Mouse (Mus musculus): Measurements from ENCODE around the gene Zc3h12a. TPM values are rescaled to one million over a fixed set of nuclear protein-coding genes. Genes with fewer than 3 reads are reported as not detected.
A peak's percentile ranks its signal among the peaks of the same experiment; 100 is the strongest.

Zc3h12a gene
- polyA plus RNA-seq, 1 experiment from 2014 or later, result 1.1 TPM

GRCm38 (mm10) chr4:125115081-125115480, 12.6 kb downstream of the Zc3h12a start:
- Histone ChIP-seq H3K27ac (replicated peaks in 1 of 2; ENCODE audit: control insufficient read depth in 1 of 2, insufficient read depth in 1 of 2, low read depth in 2 of 2, low read length in 2 of 2) (no peak overlapping the region), H3K27me3 (ENCODE audit: control insufficient read depth, insufficient read depth, low read length) (no peaks in the 10 kb centered on the region), H3K4me2 (ENCODE audit: low read length) (no peak overlapping the region), H3K4me3 (ENCODE audit: control insufficient read depth in 1 of 2, insufficient read depth in 1 of 2, low read depth in 1 of 2, low read length in 2 of 2) (no peak overlapping the region), H3K9ac (ENCODE audit: low read length) (no peak overlapping the region), H3K36me3 (ENCODE audit: control insufficient read depth, insufficient read depth, low read length) (peaks cover 24% of the 10 kb centered on the region), H3K4me1 (ENCODE audit: control insufficient read depth in 2 of 2, insufficient read depth in 2 of 2, low read length in 2 of 2) (peaks cover 10% of the 10 kb centered on the region in 2 experiments; a peak in 3 of 4 replicates), H3K9me3 (ENCODE audit: control insufficient read depth, low read length) (no peaks in the 10 kb centered on the region)
- WGBS, result 75% methylated on average over 4 of the region's 4 CpGs
- no peak for ATAC-seq (ENCODE audit: insufficient number of reproducible peaks, insufficient read depth, low FRiP score, low read depth)

GRCm38 (mm10) chr4:125114638-125115037, 13.0 kb downstream of the Zc3h12a start:
- H3K9ac ChIP-seq (ENCODE audit: low read length), result no peak overlapping the region
- peaks cover 10% of the 10 kb centered on the region in 2 experiments; a peak in 3 of 4 replicates for H3K4me1 ChIP-seq (ENCODE audit: control insufficient read depth in 2 of 2, insufficient read depth in 2 of 2, low read length in 2 of 2)
- H3K27ac ChIP-seq (replicated peaks in 1 of 2; ENCODE audit: control insufficient read depth in 1 of 2, insufficient read depth in 1 of 2, low read depth in 2 of 2, low read length in 2 of 2), result no peak overlapping the region
- WGBS, result 18% methylated on average over 6 of the region's 6 CpGs
- ATAC-seq (ENCODE audit: insufficient number of reproducible peaks, insufficient read depth, low FRiP score, low read depth), result no peak
- H3K27me3 ChIP-seq (ENCODE audit: control insufficient read depth, insufficient read depth, low read length), result no peaks in the 10 kb centered on the region
- H3K36me3 ChIP-seq (ENCODE audit: control insufficient read depth, insufficient read depth, low read length), result peaks cover 24% of the 10 kb centered on the region
- H3K4me3 ChIP-seq (ENCODE audit: control insufficient read depth in 1 of 2, insufficient read depth in 1 of 2, low read depth in 1 of 2, low read length in 2 of 2), result no peak overlapping the region
- no peaks in the 10 kb centered on the region for H3K9me3 ChIP-seq (ENCODE audit: control insufficient read depth, low read length)
- no peak overlapping the region for H3K4me2 ChIP-seq (ENCODE audit: low read length)

- 54% methylated on average over 9 of the region's 9 CpGs for WGBS
- peaks cover 53% of the 10 kb centered on the region for H3K36me3 ChIP-seq (ENCODE audit: control insufficient read depth, insufficient read depth, low read length)
- peak; percentile 37; the same call in 1 of the 2 replicates for ATAC-seq (ENCODE audit: insufficient number of reproducible peaks, insufficient read depth, low FRiP score, low read depth)
- no peaks in the 10 kb centered on the region for H3K27me3 ChIP-seq (ENCODE audit: control insufficient read depth, insufficient read depth, low read length)
- H3K9ac ChIP-seq (ENCODE audit: low read length), result peak overlapping the region; percentile 21; the same call in 1 of the 2 replicates
- no peak overlapping the region for H3K4me3 ChIP-seq (ENCODE audit: control insufficient read depth in 1 of 2, insufficient read depth in 1 of 2, low read depth in 1 of 2, low read length in 2 of 2)
- no peak overlapping the region for H3K4me2 ChIP-seq (ENCODE audit: low read length)
- no peaks in the 10 kb centered on the region for H3K9me3 ChIP-seq (ENCODE audit: control insufficient read depth, low read length)
- peaks cover 0 to 9% of the 10 kb centered on the region in 2 experiments; a peak in 2 of 4 replicates for H3K4me1 ChIP-seq (ENCODE audit: control insufficient read depth in 2 of 2, insufficient read depth in 2 of 2, low read length in 2 of 2)
- H3K27ac ChIP-seq (replicated peaks in 1 of 2; ENCODE audit: control insufficient read depth in 1 of 2, insufficient read depth in 1 of 2, low read depth in 2 of 2, low read length in 2 of 2), result peak overlapping the region; percentile 33 to 50; a peak in 1 of 4 replicates
Observed at GRCm38 (mm10) chr4:125105354-125105753, 22.3 kb downstream of the Zc3h12a start.

- H3K27ac ChIP-seq (replicated peaks in 1 of 2; ENCODE audit: control insufficient read depth in 1 of 2, insufficient read depth in 1 of 2, low read depth in 2 of 2, low read length in 2 of 2), result no peak overlapping the region
- no peak overlapping the region for H3K4me2 ChIP-seq (ENCODE audit: low read length)
- H3K9ac ChIP-seq (ENCODE audit: low read length), result no peak overlapping the region
- no peak for ATAC-seq (ENCODE audit: insufficient number of reproducible peaks, insufficient read depth, low FRiP score, low read depth)
- no peaks in the 10 kb centered on the region for H3K27me3 ChIP-seq (ENCODE audit: control insufficient read depth, insufficient read depth, low read length)
- H3K4me3 ChIP-seq (ENCODE audit: control insufficient read depth in 1 of 2, insufficient read depth in 1 of 2, low read depth in 1 of 2, low read length in 2 of 2), result no peak overlapping the region
- peaks cover 0 to 9% of the 10 kb centered on the region in 2 experiments; a peak in 2 of 4 replicates for H3K4me1 ChIP-seq (ENCODE audit: control insufficient read depth in 2 of 2, insufficient read depth in 2 of 2, low read length in 2 of 2)
- peaks cover 34% of the 10 kb centered on the region for H3K36me3 ChIP-seq (ENCODE audit: control insufficient read depth, insufficient read depth, low read length)
- 69% methylated on average over 13 of the region's 13 CpGs for WGBS
- no peaks in the 10 kb centered on the region for H3K9me3 ChIP-seq (ENCODE audit: control insufficient read depth, low read length)
Observed at GRCm38 (mm10) chr4:125101334-125101733, 26.3 kb downstream of the Zc3h12a start.

GRCm38 (mm10) chr4:125099458-125099857, 28.2 kb downstream of the Zc3h12a start:
- 9% methylated on average over 8 of the region's 8 CpGs for WGBS
- ATAC-seq (ENCODE audit: insufficient number of reproducible peaks, insufficient read depth, low FRiP score, low read depth), result no peak

GRCm38 (mm10) chr4:125097412-125097811, 30.2 kb downstream of the Zc3h12a start:
- Histone ChIP-seq H3K9me3 (ENCODE audit: control insufficient read depth, low read length) (no peaks in the 10 kb centered on the region), H3K4me1 (ENCODE audit: control insufficient read depth in 2 of 2, insufficient read depth in 2 of 2, low read length in 2 of 2) (no peaks in the 10 kb centered on the region), H3K4me2 (ENCODE audit: low read length) (no peak overlapping the region), H3K27ac (replicated peaks in 1 of 2; ENCODE audit: control insufficient read depth in 1 of 2, insufficient read depth in 1 of 2, low read depth in 2 of 2, low read length in 2 of 2) (no peak overlapping the region), H3K36me3 (ENCODE audit: control insufficient read depth, insufficient read depth, low read length) (peaks cover 17% of the 10 kb centered on the region; the same call in 1 of the 2 replicates), H3K9ac (ENCODE audit: low read length) (no peak overlapping the region), H3K27me3 (ENCODE audit: control insufficient read depth, insufficient read depth, low read length) (no peaks in the 10 kb centered on the region), H3K4me3 (ENCODE audit: control insufficient read depth in 1 of 2, insufficient read depth in 1 of 2, low read depth in 1 of 2, low read length in 2 of 2) (no peak overlapping the region)
- 80% methylated on average over 4 of the region's 4 CpGs for WGBS
- ATAC-seq (ENCODE audit: insufficient number of reproducible peaks, insufficient read depth, low FRiP score, low read depth), result no peak

More at GRCm38 (mm10) chr4:125099458-125099857, 28.2 kb downstream of the Zc3h12a start:
- Histone ChIP-seq H3K9me3 (ENCODE audit: control insufficient read depth, low read length) (no peaks in the 10 kb centered on the region), H3K36me3 (ENCODE audit: control insufficient read depth, insufficient read depth, low read length) (peaks cover 26% of the 10 kb centered on the region), H3K27ac (replicated peaks in 1 of 2; ENCODE audit: control insufficient read depth in 1 of 2, insufficient read depth in 1 of 2, low read depth in 2 of 2, low read length in 2 of 2) (no peak overlapping the region), H3K4me3 (ENCODE audit: control insufficient read depth in 1 of 2, insufficient read depth in 1 of 2, low read depth in 1 of 2, low read length in 2 of 2) (no peak overlapping the region), H3K4me1 (ENCODE audit: control insufficient read depth in 2 of 2, insufficient read depth in 2 of 2, low read length in 2 of 2) (no peaks in the 10 kb centered on the region), H3K9ac (ENCODE audit: low read length) (no peak overlapping the region), H3K27me3 (ENCODE audit: control insufficient read depth, insufficient read depth, low read length) (no peaks in the 10 kb centered on the region), H3K4me2 (ENCODE audit: low read length) (no peak overlapping the region)

- WGBS, result 85% methylated on average over 5 of the region's 5 CpGs
- no peak overlapping the region for H3K4me2 ChIP-seq (ENCODE audit: low read length)
- peaks cover 25% of the 10 kb centered on the region for H3K36me3 ChIP-seq (ENCODE audit: control insufficient read depth, insufficient read depth, low read length)
- no peaks in the 10 kb centered on the region for H3K4me1 ChIP-seq (ENCODE audit: control insufficient read depth in 2 of 2, insufficient read depth in 2 of 2, low read length in 2 of 2)
- H3K4me3 ChIP-seq (ENCODE audit: control insufficient read depth in 1 of 2, insufficient read depth in 1 of 2, low read depth in 1 of 2, low read length in 2 of 2), result no peak overlapping the region
- no peaks in the 10 kb centered on the region for H3K9me3 ChIP-seq (ENCODE audit: control insufficient read depth, low read length)
- no peak overlapping the region for H3K27ac ChIP-seq (replicated peaks in 1 of 2; ENCODE audit: control insufficient read depth in 1 of 2, insufficient read depth in 1 of 2, low read depth in 2 of 2, low read length in 2 of 2)
- no peak overlapping the region for H3K9ac ChIP-seq (ENCODE audit: low read length)
- H3K27me3 ChIP-seq (ENCODE audit: control insufficient read depth, insufficient read depth, low read length), result no peaks in the 10 kb centered on the region
- ATAC-seq (ENCODE audit: insufficient number of reproducible peaks, insufficient read depth, low FRiP score, low read depth), result no peak
Observed at GRCm38 (mm10) chr4:125096066-125096465, 31.6 kb downstream of the Zc3h12a start.

- no peak for ATAC-seq (ENCODE audit: insufficient number of reproducible peaks, insufficient read depth, low FRiP score, low read depth)
- Histone ChIP-seq H3K27ac (replicated peaks in 1 of 2; ENCODE audit: control insufficient read depth in 1 of 2, insufficient read depth in 1 of 2, low read depth in 2 of 2, low read length in 2 of 2) (no peak overlapping the region), H3K4me1 (ENCODE audit: control insufficient read depth in 2 of 2, insufficient read depth in 2 of 2, low read length in 2 of 2) (no peaks in the 10 kb centered on the region), H3K4me2 (ENCODE audit: low read length) (no peak overlapping the region), H3K36me3 (ENCODE audit: control insufficient read depth, insufficient read depth, low read length) (peaks cover 56% of the 10 kb centered on the region), H3K9ac (ENCODE audit: low read length) (no peak overlapping the region), H3K27me3 (ENCODE audit: control insufficient read depth, insufficient read depth, low read length) (no peaks in the 10 kb centered on the region), H3K9me3 (ENCODE audit: control insufficient read depth, low read length) (no peaks in the 10 kb centered on the region), H3K4me3 (ENCODE audit: control insufficient read depth in 1 of 2, insufficient read depth in 1 of 2, low read depth in 1 of 2, low read length in 2 of 2) (no peak overlapping the region)
- WGBS, result 87% methylated on average over 5 of the region's 5 CpGs
Observed at GRCm38 (mm10) chr4:125093031-125093430, 34.6 kb downstream of the Zc3h12a start.
